Mouse (Mus musculus) right cerebral cortex, adult 18-20 months (tissue): ENCODE measurements around the gene Smg5.

Experiments used
- DNase-seq: peaks from one replicate; pipeline ENCODE4 v3.0.0; 2022; ENCODE audit warnings: mixed read lengths

Smg5 gene

GRCm38 (mm10) chr3:88395742-88396141 is 59.7 kb downstream of the Smg5 start:
- no peak for DNase-seq

DNA sequence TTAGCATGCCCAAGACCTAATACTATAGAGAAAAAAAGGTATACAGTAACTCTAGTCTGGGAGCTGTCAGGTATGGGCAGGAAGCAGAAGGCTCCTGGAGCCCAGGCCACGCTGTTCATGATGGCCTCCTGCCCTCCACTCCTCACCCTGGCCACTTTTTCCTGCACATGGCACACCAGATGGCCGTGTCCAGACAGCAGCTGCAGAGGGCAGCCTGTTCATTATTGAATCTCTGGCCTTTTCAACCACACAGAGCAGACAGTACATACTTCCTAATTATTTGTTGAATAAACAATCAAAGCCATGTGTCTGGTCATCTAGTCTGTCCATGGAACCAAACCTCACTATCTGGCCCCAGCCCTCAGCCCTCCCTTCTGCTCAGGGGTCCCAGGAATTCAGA is 62.6 kb downstream of the Smg5 start:
- DNase-seq = no peak

- no peak for DNase-seq
These were observed 67.6 kb downstream of the Smg5 start for GRCm38 (mm10) chr3:88403522-88404230.

DNA sequence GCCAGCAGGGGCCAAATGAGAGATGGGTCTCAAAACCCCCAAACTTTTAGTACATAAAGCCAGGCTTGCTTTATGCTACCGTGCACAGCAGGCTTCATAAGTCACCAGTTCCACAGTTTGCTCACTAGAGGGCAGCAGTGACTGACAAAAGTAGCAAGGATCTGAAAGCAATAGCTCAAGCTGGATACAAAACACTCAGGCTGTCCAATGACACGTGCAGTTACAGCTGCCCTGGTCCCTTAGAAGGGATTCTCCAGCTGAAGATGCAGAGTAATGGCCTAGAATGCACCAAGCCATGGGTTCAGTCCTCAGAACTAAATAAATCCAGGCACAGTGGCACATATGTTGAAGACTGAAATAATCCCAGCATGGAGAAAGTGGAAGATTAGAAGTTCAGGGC is 71.0 kb downstream of the Smg5 start:
- DNase-seq = peak; percentile 74

DNA sequence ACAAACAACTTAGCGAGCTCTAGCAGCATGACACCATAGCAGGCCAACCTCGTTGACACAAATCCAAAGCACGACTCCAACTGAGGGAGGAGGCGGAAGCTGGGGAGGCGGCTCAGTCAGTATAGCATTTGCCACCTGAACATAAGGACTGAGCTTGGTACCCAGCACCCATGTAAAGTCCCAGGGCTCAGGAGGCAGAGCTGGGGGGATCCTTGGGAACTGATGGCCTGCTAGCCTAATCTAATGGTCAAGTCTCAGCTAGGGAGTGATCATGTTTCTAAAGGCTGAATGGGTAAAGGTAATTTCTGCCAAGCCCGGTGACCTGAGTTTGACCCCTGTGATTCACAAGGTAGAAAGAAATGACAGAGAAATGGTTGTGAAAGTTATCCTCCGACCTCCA is 71.5 kb downstream of the Smg5 start:
- no peak for DNase-seq

GRCm38 (mm10) chr3:88408953-88409352 is 72.9 kb downstream of the Smg5 start:
- no peak for DNase-seq

- peak; percentile 92 for DNase-seq
These were observed 73.9 kb downstream of the Smg5 start, which contains the start of gene Pmf1 for GRCm38 (mm10) chr3:88409741-88410644. Gene Pmf1, minus strand, starts transcription at chr3:88410331.

GRCm38 (mm10) chr3:88410645-88411031 is 74.6 kb downstream of the Smg5 start:
- no peak for DNase-seq

GRCm38 (mm10) chr3:88411681-88412080 is 75.6 kb downstream of the Smg5 start:
- DNase-seq = no peak
